Mouse (Mus musculus): ENCODE results near the gene Arl15.
A peak's percentile ranks its signal among the peaks of the same experiment; 100 is the strongest.

- no peak for TF ChIP-seq POLR2A (IDR thresholded peaks at IDR 0.05; ENCODE audit: borderline replicate concordance, extremely low read depth, insufficient read depth, insufficient read length, poor library complexity, severe bottlenecking)
- peak; percentile 56; the same call in 1 of the 2 replicates for TF ChIP-seq CTCF (IDR thresholded peaks at IDR 0.05; ENCODE audit: borderline replicate concordance, extremely low read depth, insufficient read depth, insufficient read length)
Observed at GRCm38 (mm10) chr13:114075724-114076384, 281.5 kb downstream of the Arl15 start.

Data from brain, embryonic 14.5 days (tissue).